Mouse (Mus musculus) kidney, postnatal 0 days (tissue): ENCODE measurements at regions not wholly inside any gene's neighbourhood (a gene's known extent, or its start where the extent isn't known, plus 50 kb on each side); places are given as distances from the start of the nearest gene placed in this dataset.
"Not testable (repeated sequence)": the region's sequence is repeated elsewhere in the genome, so short reads cannot be mapped to it uniquely, and the experiment has no call there.

ENCODE experiments used
- ATAC-seq: fragments of 200-750 bp; cut with Nextera tagmentation; replicated peaks from 2 replicates; pipeline ENCODE4 v1.8.0; 2017; ENCODE audit warnings: low read depth, moderate number of reproducible peaks, moderate TSS enrichment, moderate library complexity; ENCODE audit not compliant: low FRiP score
- DNase-seq: peaks from one replicate; pipeline ENCODE4 v3.0.0-alpha.2; 2016; ENCODE audit warnings: low spot score
- H3K27ac ChIP-seq: fragments of 300-500 bp; sonication (generic); 2 replicates; pipeline ENCODE4 v1.5.1; 2014; ENCODE audit warnings: mild to moderate bottlenecking
- H3K27me3 ChIP-seq: fragments of 300-500 bp; sonication (generic); 2 replicates; pipeline ENCODE4 v1.6.1; 2014; ENCODE audit warnings: low read length, mixed read lengths; ENCODE audit not compliant: insufficient read depth
- H3K36me3 ChIP-seq: fragments of 300-500 bp; sonication (generic); 2 replicates; pipeline ENCODE4 v1.6.1; 2014; ENCODE audit warnings: low read length, mixed read lengths; ENCODE audit not compliant: insufficient read depth
- H3K4me1 ChIP-seq: fragments of 300-500 bp; sonication (generic); replicated peaks from 2 replicates; pipeline ENCODE4 v1.6.1; 2014; ENCODE audit warnings: antibody characterized with exemption, low read length, mixed read lengths; ENCODE audit not compliant: insufficient read depth
- H3K4me2 ChIP-seq: fragments of 300-500 bp; sonication (generic); 2 replicates; pipeline ENCODE4 v1.6.1; 2014; ENCODE audit warnings: mild to moderate bottlenecking, low read length, moderate library complexity, mixed read lengths
- H3K4me3 ChIP-seq: fragments of 300-500 bp; sonication (generic); replicated peaks from 2 replicates; pipeline ENCODE4 v1.5.1; 2014; ENCODE audit warnings: low read depth, low read length
- H3K9ac ChIP-seq: fragments of 300-500 bp; sonication (generic); 2 replicates; pipeline ENCODE4 v1.6.1; 2014; ENCODE audit warnings: low read depth, low read length
- H3K9me3 ChIP-seq: fragments of 300-500 bp; sonication (generic); replicated peaks from 2 replicates; pipeline ENCODE4 v1.6.1; 2016; ENCODE audit warnings: low read length, inconsistent platforms, mixed read lengths
- CTCF ChIP-seq: IDR thresholded peaks from 2 replicates; pipeline ENCODE4 v1.5.1; 2016; ENCODE audit warnings: antibody characterized with exemption, low read depth, mild to moderate bottlenecking, moderate library complexity
- WGBS: fragments of 180-500 bp; shearing (Covaris S2); extraction: QIAGEN DNeasy Blood & Tissue Kit; methylation state at CpG from one replicate; pipeline ENCODE4 v1.1.7; 2014; 5-methylcytosine and 5-hydroxymethylcytosine counted together

DNA sequence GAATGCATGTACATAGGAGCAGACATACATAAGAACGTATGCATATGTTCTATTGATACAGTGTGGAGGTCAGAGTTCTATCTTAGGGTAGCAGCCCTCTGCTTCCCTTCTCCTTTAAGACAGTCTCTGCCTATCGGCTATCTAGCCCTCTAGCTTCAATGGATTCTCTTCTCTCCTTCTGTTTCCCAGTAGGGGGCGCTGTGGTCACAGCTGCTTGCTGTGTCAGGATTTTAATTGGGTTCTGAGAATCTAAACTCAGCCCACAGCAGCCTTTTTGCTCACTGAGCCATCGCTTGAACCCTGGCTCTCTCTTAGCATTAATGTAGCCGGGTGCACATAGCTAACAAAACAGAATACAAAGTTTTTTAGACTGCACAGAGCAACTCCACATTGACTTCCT is 88.8 kb upstream of the Ttc29 start:
- no peak for ATAC-seq
- DNase-seq: peak; percentile 22
- 48% methylated on average over 5 of the region's 5 CpGs for WGBS

DNA sequence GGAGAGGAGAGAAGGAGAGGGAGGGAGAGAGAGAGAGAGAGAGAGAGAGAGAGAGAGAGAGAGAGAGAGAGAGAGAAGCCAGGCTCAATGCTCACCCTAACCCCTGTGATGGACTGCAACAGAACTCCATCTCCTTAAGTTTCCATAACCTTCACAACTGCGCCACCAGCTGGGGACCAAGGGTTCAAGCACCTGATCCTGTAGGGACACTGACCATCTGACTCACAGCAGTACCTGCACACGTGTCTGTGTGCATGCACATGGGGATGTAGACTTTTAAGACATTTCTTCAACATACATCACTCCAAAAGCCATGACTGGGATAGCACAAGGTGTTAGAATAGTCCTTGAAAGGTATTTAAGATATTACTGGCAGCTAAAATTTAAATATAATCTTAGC is 85.2 kb upstream of the Ttc29 start:
- Histone ChIP-seq H3K27ac (no peak overlapping the region), H3K4me3 (no peak overlapping the region), H3K36me3 (no peaks in the 10 kb centered on the region), H3K4me2 (no peak overlapping the region), H3K27me3 (no peaks in the 10 kb centered on the region), H3K9me3 (no peaks in the 10 kb centered on the region), H3K4me1 (no peaks in the 10 kb centered on the region), H3K9ac (no peak overlapping the region)
- peak; percentile 71 for TF ChIP-seq CTCF
- peak; percentile 58 for DNase-seq
- ATAC-seq: no peak
- 20% methylated on average over 2 of the region's 2 CpGs for WGBS

More for the DNA sequence above, 88.8 kb upstream of the Ttc29 start:
- Histone ChIP-seq H3K4me1 (no peaks in the 10 kb centered on the region), H3K36me3 (no peaks in the 10 kb centered on the region), H3K9ac (no peak overlapping the region), H3K9me3 (no peaks in the 10 kb centered on the region), H3K4me3 (no peak overlapping the region), H3K27ac (no peak overlapping the region), H3K27me3 (no peaks in the 10 kb centered on the region), H3K4me2 (no peak overlapping the region)
- TF ChIP-seq CTCF: peak; percentile 64

DNA sequence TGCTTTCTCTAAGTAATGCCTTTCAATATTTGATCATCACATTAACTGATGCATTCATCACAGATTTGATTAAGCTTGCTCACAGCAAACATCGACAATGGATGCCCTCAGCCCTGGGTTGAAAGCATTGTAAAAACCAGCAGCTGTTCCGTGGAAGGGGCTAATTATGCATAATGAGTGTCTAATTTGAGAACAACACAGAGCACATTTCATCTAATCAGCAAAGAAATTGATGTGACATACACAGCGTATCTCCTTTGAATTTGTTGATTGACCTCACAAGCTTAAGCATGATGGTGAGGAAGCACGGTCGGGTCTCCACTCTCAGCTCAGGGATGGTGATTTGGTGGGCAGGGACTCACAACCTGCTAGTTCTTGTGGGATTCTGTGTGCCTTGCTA is 84.0 kb upstream of the Ttc29 start:
- Histone ChIP-seq H3K4me3 (no peak overlapping the region), H3K4me1 (no peaks in the 10 kb centered on the region), H3K9me3 (no peaks in the 10 kb centered on the region), H3K36me3 (no peaks in the 10 kb centered on the region), H3K27ac (no peak overlapping the region), H3K4me2 (no peak overlapping the region), H3K27me3 (no peaks in the 10 kb centered on the region), H3K9ac (no peak overlapping the region)
- TF ChIP-seq CTCF: no peak
- 77% methylated on average over 5 of the region's 5 CpGs for WGBS
- DNase-seq: no peak
- ATAC-seq: no peak

DNA sequence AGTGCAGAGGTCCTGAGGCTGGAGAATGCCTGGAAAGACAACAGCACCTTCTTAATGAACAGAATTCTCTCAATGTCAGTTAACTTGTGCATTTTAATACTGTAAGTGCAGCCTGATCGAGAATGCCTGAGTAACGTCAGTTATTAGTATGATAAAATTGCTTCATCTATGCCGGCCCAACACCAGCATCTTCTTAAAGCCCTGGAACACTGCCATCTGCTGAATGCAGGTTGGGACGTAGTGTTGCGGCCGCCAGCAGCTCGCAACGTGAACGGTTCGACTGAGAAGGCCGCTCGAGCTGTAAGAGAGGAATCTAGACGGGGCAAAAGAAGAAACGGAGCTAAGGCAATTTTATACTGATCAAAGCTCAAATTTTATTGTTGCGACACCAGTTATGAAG is 73.6 kb upstream of the Ttc29 start:
- H3K4me3 ChIP-seq, H3K4me1 ChIP-seq, H3K9ac ChIP-seq, DNase-seq, H3K4me2 ChIP-seq, ATAC-seq, H3K36me3 ChIP-seq, H3K9me3 ChIP-seq, H3K27me3 ChIP-seq, H3K27ac ChIP-seq: not testable (repeated sequence)
- WGBS: 56% methylated on average over 12 of the region's 15 CpGs

DNA sequence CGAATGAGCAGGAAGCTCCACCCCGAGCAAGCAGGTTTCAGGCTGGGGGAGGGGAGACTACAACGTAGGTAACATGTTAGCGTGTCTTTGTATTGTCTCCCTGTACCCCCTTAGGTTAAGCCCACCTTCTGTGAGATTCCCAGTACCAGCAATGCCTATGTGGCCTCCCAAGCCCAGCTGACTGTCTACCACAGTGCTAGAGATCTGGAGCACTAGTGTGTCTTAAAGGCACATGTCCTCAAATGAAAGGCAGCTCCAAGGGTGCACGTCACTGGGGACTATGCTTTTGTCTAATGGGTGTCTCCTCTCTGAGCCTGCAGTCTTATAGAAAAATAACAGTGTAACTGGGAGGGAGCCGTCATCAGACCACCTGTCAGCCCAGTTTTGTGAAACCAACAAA is 65.9 kb upstream of the Ttc29 start:
- H3K9ac ChIP-seq: no peak overlapping the region
- no peak for TF ChIP-seq CTCF
- H3K27me3 ChIP-seq: no peaks in the 10 kb centered on the region

DNA sequence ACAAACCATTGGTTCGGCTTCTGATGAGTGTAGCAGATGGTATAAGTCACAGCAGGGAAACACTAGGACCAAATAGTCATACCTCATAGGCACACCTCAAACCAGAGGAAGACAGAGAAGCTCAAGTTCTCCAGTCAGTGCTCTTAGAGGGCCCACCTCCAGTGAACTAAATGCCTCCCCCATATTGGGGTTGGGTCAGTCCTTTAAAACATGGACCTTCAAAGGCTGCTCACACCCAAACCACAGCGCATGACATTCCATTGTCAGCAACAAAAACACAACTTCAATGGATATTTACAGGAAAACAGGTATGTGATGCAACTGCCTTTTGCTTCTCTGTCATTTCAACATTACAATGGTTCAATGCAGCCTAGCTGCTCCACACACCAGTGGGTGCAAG is 65.1 kb upstream of the Ttc29 start:
- Histone ChIP-seq H3K9ac (no peak overlapping the region), H3K4me1 (no peaks in the 10 kb centered on the region), H3K9me3 (no peaks in the 10 kb centered on the region), H3K36me3 (no peaks in the 10 kb centered on the region), H3K27ac (no peak overlapping the region), H3K4me3 (no peak overlapping the region), H3K4me2 (no peak overlapping the region), H3K27me3 (no peaks in the 10 kb centered on the region)
- DNase-seq: no peak
- 70% methylated on average over 2 of the region's 2 CpGs for WGBS
- TF ChIP-seq CTCF: no peak
- ATAC-seq: no peak

More for the DNA sequence above, 65.9 kb upstream of the Ttc29 start:
- Histone ChIP-seq H3K27ac (no peak overlapping the region), H3K4me1 (no peaks in the 10 kb centered on the region), H3K36me3 (no peaks in the 10 kb centered on the region), H3K4me2 (no peak overlapping the region), H3K4me3 (no peak overlapping the region), H3K9me3 (no peaks in the 10 kb centered on the region)
- DNase-seq: no peak
- no peak for ATAC-seq
- 81% methylated on average over 6 of the region's 6 CpGs for WGBS

DNA sequence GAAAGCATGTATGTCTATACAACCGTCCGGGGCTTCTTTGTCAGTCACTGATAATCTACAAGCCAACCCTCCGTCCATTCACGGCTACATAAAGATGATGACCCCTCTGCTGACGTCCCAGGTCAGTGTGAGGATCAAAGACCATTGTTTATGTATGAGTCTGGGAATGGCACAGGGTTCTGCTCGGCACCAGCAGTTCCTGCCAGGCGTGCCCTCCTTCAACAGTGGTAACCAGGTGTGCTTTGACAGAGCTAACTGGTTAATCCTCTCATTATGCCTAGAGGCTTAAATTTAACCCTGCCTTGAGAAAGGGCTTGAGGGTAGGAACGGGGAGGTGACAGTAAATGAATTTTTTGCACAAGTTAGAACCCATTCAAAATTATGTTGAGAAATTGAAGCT is 58.2 kb upstream of the Ttc29 start:
- 56% methylated on average over 8 of the region's 8 CpGs for WGBS
- no peak for DNase-seq
- Histone ChIP-seq H3K27me3 (no peaks in the 10 kb centered on the region), H3K27ac (no peak overlapping the region), H3K4me1 (no peaks in the 10 kb centered on the region), H3K9ac (no peak overlapping the region), H3K4me3 (no peak overlapping the region), H3K4me2 (no peak overlapping the region), H3K36me3 (no peaks in the 10 kb centered on the region), H3K9me3 (no peaks in the 10 kb centered on the region)
- no peak for TF ChIP-seq CTCF
- ATAC-seq: no peak
